Mouse (Mus musculus) lung, adult 2 months (tissue): ENCODE data around the gene Kdm2b. TPM values are rescaled to one million over a fixed set of nuclear protein-coding genes. Genes with fewer than 3 reads are reported as not detected.

Experiments
- DNase-seq: peaks from one replicate; pipeline ENCODE4 v3.0.0; 2022
- H3K4me1 ChIP-seq: fragments of 200-500 bp; 2 replicates; pipeline ENCODE4 v1.6.1; 2011; ENCODE audit warnings: low read length; ENCODE audit not compliant: control insufficient read depth, insufficient read depth
- H3K4me3 ChIP-seq: fragments of 200-500 bp; replicated peaks from 2 replicates; pipeline ENCODE3; 2011; ENCODE audit warnings: low read depth, mild to moderate bottlenecking, control low read depth, low read length; ENCODE audit errors: extremely low read depth
- CTCF ChIP-seq: fragments of 200-500 bp; IDR thresholded peaks from 2 replicates; pipeline ENCODE4 v1.5.1; 2011; ENCODE audit warnings: mild to moderate bottlenecking, low read length, control low read depth; ENCODE audit not compliant: insufficient read depth
- POLR2A ChIP-seq: fragments of 200-500 bp; IDR thresholded peaks from 2 replicates; pipeline ENCODE4 v1.6.1; 2011; ENCODE audit warnings: low read depth, mild to moderate bottlenecking, control low read depth, low read length, borderline replicate concordance; ENCODE audit errors: extremely low read depth
- WGBS: fragments of 180-500 bp; shearing (Covaris S2); methylation state at CpG from one replicate; pipeline ENCODE4 v1.1.7; 2018; 5-methylcytosine and 5-hydroxymethylcytosine counted together
- polyA plus RNA-seq: library from polyadenylated mRNA; depleted of rRNA; stranded (reverse); fragments of >200 nt; gene quantifications from 2 replicates; pipeline ENCODE4 v1.2.3, GENCODE M21; 2012

Gene Kdm2b
- polyA plus RNA-seq, 1 experiment: 20.1 TPM

DNA sequence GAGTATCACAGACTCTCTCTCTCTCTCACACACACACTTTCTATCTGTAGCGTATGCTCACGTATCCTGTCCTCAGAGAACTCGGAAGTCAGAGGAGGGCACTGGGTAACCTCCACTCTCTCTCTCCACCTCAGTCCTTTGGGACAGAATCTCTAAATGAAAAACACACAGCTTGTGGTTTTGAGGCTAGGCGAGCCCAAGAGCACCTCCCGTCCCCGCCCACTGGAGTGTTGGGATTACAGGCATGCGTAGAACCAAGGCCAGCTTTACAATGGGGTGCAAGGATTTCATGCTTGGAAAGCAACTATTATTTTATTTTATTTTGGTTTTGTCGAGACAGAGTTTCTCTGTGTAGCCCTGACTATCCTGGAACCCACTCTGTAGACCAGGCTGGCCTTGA is 67.7 kb downstream of the Kdm2b start:
- 84% methylated on average over 8 of the region's 8 CpGs for WGBS

DNA sequence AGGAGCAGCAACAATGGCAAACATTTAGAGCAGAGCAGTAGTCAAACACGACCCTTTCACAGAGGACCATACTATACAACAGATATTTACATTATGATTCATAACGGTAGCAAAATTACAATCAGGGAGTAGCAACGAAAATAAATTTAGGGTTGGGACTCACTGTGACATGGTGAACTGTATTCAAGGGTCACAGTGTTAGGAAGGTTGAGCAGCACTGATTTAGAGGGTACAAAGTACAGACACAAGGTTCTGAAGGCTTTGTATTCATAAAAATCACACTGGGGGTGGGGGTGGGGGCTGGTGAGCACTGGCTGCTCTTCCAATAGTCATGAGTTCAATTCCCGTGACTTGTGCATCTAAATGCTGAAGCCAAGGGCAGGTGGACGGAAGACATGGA is 69.1 kb downstream of the Kdm2b start:
- WGBS: 74% methylated on average over 5 of the region's 5 CpGs
- no peak for TF ChIP-seq POLR2A
- TF ChIP-seq CTCF: no peak
- Histone ChIP-seq H3K4me3 (no peak overlapping the region), H3K4me1 (no peaks in the 10 kb centered on the region)
- no peak for DNase-seq

More for the DNA sequence above, 67.7 kb downstream of the Kdm2b start:
- Histone ChIP-seq H3K4me3 (no peak overlapping the region), H3K4me1 (no peaks in the 10 kb centered on the region)
- DNase-seq: no peak
- TF ChIP-seq POLR2A (no peak), CTCF (no peak)

DNA sequence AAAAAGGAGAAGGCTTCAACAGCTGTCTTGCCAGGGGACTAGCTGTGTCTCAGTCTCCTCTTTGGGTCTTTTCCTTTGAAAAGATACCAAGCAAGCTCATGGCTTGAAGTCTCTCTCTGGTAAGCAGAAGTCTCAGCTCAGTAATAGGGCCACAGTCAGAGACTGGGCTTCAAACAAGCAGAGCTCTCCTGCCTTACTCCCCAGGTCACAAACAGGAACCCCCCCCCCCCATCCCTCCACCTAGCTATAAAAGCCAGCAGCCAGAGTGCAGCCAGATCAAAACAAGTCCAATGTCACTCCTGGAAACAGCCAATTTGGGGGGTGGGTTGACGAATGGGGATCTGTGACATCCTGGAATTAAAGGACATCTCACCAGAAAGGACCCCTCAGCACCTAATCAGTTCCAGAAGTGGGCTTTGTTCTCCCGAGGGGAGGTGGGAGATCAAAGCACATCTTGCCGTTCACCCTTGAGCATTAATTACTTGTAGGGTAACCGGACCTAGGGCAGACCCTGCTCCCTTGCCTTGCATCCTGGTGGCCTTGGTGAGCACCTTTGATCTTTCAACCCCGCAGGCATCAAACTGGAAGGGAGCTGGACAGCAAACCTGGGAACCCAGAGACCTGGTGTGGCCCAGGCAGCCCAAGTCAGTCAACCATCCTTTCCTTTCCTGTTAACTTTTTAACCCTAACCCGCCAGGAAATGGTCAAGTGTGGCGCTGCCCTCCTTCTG is 71.5 kb downstream of the Kdm2b start:
- Histone ChIP-seq H3K4me3 (no peak overlapping the region), H3K4me1 (no peaks in the 10 kb centered on the region)
- WGBS: 60% methylated on average over 7 of the region's 7 CpGs
- DNase-seq: no peak
- TF ChIP-seq POLR2A (no peak), CTCF (no peak)

DNA sequence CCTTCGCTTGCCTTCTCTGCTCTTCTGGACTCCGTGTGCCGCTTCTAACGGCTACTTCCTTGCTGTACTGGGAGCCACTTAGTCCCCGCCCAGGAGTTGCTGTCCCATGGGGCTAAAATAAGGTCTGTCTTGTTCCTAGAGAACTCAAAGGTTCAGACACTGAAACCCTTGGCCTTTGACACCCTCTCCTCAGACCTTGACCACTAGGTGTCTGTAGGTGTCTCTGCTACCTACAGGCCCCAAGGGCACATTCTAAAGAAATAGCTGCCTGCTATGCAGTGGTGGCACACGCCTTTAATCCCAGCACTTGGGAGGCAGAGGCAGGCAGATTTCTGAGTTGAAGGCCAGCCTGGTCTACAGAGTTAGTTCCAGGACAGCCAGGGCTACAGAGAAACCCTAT is 73.5 kb downstream of the Kdm2b start:
- Histone ChIP-seq H3K4me3 (no peak overlapping the region), H3K4me1 (no peaks in the 10 kb centered on the region)
- no peak for TF ChIP-seq CTCF
- no peak for TF ChIP-seq POLR2A
- WGBS: 88% methylated on average over 6 of the region's 6 CpGs
- no peak for DNase-seq

DNA sequence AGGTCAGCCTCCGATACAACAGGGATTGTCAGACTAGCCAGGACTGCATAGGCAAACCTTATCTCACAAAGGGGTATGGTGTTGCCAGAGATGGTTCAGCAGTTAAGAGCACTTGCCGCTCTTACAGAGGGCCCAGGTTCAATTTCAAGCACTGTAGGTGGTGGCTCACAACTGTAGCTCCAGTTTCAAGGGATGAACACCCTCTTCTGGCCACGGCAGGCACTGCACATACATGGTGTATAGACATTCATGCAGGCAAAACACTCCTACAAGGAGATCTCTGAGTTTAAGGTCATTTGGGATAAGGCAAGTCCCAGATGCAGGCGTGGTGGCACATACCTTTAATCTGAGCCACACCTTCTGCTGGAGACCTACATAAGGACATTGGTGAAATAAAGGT is 76.8 kb downstream of the Kdm2b start:
- Histone ChIP-seq H3K4me3 (no peak overlapping the region), H3K4me1 (no peaks in the 10 kb centered on the region)
- no peak for TF ChIP-seq CTCF
- no peak for TF ChIP-seq POLR2A
- no peak for DNase-seq
- 96% methylated on average over 4 of the region's 4 CpGs for WGBS

DNA sequence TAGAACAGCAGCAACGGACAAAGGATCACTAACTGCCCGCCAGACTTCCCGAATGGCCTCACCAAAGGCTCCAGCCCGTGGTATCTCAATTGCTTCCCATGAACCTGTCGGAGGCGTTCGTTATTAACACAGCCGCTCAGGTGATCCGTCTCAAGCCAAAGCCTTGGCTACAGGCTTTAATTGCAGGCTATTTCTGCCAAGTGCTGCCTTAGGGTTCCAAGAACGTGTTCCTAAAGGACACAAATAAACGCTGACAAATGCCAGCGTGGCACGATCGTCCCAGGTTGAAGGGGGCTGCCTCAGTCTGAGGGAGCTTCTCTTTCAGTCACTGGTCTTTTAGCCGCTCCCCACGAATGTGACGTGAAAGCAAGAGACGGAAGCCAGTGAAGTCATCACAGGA is 80.1 kb downstream of the Kdm2b start:
- DNase-seq: no peak
- WGBS: 86% methylated on average over 18 of the region's 18 CpGs
- TF ChIP-seq POLR2A (no peak), CTCF (no peak)
- Histone ChIP-seq H3K4me1 (no peaks in the 10 kb centered on the region), H3K4me3 (no peak overlapping the region)

DNA sequence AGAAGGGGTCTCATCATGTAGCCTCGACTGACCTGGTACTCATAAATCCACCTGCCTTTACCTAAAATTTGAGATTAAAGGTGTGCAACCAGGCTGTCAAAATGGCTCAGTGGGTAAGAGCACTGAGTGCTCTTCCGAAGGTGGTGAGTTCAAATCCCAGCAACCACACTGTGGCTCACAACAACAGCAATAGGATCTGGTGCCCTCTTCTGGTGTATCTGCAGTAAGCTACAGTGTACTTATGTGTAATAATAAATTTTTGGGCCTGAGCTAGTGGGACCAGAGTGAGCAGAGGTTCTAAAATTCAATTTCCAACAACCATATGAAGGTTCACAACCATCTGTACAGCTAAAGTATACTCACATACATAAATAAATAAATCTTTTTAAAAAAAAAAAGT is 81.6 kb downstream of the Kdm2b start:
- TF ChIP-seq POLR2A (no peak), CTCF (no peak)
- DNase-seq: no peak
- 89% methylated on average over 2 of the region's 2 CpGs for WGBS
- Histone ChIP-seq H3K4me3 (no peak overlapping the region), H3K4me1 (no peaks in the 10 kb centered on the region)

DNA sequence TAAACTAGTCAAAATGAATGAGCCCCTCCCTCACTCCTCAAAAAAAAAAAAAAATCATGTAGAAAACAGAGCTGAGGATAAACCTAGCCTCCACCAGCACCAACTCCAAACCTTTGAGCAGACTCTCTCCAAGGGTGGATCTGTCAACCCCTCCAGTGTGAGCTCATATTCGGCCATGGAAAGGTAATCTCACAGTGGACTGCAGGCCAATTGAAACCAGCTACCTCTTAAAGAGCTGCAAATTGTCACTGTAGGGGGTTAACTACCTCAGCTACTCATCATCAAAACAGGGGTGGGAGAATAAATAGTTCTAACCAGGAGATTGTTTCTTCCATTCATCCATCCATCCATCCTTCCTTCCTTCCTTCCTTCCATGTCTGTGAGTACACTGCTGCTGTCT is 82.4 kb downstream of the Kdm2b start:
- no peak overlapping the region for H3K4me3 ChIP-seq
- DNase-seq: no peak
- no peaks in the 10 kb centered on the region for H3K4me1 ChIP-seq
- WGBS: 97% methylated on average over 1 of the region's 1 CpGs
- TF ChIP-seq CTCF: no peak
- no peak for TF ChIP-seq POLR2A

DNA sequence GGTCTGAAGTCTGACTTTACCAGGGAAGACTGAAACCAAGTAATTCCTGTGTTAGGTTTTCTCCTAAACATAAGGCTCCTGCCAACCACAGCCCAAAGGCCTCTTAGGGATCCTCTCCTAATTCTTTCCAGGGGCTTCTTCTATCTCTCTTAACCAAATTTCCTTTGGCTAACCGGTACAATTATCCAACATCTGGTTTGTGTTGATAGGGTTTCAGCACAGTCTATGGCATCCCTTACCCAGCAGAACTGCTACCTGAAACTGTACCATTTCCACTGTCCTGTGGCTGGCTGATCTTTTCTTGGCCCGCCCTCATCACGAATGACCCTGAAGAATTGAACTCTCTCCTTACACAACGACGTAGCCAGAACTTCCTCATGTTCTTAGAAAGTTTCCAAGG is 86.5 kb downstream of the Kdm2b start:
- WGBS: 81% methylated on average over 5 of the region's 5 CpGs
- no peak for TF ChIP-seq POLR2A
- TF ChIP-seq CTCF: no peak
- Histone ChIP-seq H3K4me3 (no peak overlapping the region), H3K4me1 (peaks cover 5% of the 10 kb centered on the region)
- DNase-seq: no peak

DNA sequence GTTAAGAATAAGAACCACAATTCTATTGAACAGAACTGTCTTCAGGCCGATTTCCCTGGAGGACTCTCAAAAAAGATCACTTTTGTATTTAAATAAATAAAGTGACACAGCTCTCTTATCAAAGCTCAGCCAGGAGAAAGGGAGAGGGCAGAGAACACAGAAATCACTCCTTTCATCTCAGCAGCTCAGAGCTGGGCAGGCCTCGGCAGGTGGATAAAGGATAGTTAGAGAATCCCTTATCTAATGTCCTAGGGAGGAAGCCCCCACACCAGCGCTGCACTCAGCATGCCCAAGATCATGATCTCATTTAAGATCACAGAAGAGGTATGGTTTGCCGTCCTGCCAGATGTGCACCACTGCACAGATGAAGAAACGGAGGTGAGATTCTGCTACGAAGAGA is 87.4 kb downstream of the Kdm2b start:
- 83% methylated on average over 6 of the region's 6 CpGs for WGBS
- no peak overlapping the region for H3K4me3 ChIP-seq
- peaks cover 5% of the 10 kb centered on the region for H3K4me1 ChIP-seq
- DNase-seq: no peak
- TF ChIP-seq CTCF (no peak), POLR2A (no peak)
